Mouse (Mus musculus) spleen, postnatal 10 days (tissue): ENCODE results near the gene Ankrd13b.
"Not testable (repeated sequence)": the region's sequence is repeated elsewhere in the genome, so short reads cannot be mapped to it uniquely, and the experiment has no call there.

ENCODE experiments used
- DNase-seq, 2 experiments: peaks; one replicate each; pipeline ENCODE4 v3.0.0; 2021 to 2022; ENCODE audit warnings: low spot score in 2 of 2

The Ankrd13b gene

GRCm38 (mm10) chr11:77489591-77490235 is at the start of gene Ankrd13b:
Gene Ankrd13b (minus strand): TSS chr11:77489678.
- DNase-seq, result peak; percentile 37 to 65

DNA sequence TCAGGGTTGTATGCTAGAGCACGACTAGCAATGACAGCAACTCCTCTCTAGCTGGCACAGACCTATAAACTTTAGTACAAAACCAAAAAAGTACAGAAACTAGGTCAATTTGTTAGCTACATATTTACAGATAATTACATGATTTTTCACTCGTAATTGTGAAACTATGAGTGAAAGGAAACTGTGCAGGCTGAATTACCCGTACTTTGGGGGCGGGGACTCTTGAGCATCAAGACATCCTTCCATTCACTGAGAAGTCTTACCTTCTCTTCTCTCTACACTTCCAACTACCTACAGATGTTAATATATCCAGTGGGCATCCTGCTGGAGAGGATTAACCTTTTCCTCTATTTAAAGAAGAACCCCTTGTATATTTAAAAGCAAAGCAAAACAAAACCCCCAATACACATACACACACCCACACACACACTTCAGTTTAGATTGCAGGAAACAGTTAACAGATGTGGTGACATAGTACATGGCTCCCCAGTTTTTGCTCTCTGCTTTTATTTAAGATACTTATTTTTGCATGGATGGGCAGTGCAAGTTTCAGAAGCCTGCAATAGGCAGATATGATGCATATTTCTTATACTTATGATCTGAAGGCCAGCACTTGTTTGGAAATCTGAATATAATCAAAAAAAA is 42.8 kb upstream of the Ankrd13b start:
- DNase-seq, result no peak

GRCm38 (mm10) chr11:77530862-77531261 is 41.4 kb upstream of the Ankrd13b start:
- no peak for DNase-seq

- DNase-seq, result no peak
These were observed 40.2 kb upstream of the Ankrd13b start for GRCm38 (mm10) chr11:77529644-77530043.

GRCm38 (mm10) chr11:77528420-77528819 is 38.9 kb upstream of the Ankrd13b start:
- DNase-seq, result not testable (repeated sequence)

- no peak for DNase-seq
These were observed 36.5 kb upstream of the Ankrd13b start for GRCm38 (mm10) chr11:77525804-77526486.

DNA sequence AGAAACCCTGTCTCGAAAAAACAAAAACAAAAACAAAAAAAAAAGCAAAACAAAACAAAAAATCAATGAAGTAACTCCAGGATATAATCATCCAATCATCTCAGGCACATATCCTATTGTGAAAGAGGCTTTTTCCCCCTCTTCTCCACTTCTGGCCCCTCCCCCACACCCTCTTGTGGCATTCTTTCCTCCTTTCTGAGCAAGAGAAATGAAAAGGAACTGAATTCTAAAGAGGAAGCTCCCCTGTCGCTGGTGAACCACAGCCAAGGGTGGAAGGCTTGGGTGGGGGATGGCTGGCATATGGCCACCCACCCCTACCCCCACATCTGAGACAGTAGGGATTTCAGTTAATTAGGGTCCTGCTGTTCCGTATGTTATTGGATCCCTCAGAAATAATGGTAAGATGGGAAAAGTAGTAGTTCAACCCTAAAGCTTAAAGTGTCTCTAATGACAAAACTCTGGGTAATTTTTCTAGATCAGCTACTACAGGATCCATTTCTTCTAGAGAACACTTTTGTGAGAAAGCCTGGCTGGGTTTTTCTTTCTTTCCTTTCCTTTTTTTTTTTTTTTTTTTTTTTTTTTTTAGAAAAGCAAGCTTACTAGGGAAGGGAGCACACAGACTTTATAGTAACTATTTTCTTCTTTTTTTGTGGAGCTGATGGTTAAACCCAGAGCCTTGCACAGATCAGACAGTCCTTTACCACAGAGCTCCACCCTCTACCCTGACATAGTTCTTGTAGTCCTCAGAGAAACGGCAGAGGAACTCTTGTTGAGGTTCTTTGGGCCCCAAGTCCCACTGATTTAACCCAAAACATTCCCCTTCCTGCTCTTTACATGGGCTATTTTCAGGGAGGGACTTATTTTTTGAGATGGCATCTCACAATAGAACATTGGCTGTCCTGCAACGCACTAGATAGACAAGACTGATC is 31.4 kb upstream of the Ankrd13b start:
- DNase-seq, result peak; percentile 9 to 50

DNA sequence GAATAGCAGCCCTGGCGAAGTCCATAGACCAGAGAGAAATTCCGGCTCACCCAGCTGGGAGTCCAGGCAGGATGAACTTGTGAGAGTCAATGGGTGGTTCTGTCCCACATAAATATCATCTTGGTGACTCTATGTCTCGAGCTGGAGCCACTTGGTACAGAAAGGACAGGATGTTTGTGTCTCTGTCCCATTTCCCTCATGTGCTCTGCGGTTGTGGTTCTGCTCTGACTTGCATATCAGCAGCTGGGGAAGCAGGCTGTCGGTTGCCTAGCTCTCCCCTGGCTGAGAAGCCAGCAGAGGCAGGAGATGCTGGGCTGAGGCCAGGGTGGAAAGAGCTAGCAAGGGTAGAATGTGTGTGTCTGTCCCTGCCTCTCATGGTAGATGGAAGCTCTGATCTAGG is 29.6 kb upstream of the Ankrd13b start, which contains the start of gene Gm10392:
TSS of gene Gm10392 (minus strand) at position 156 of the 400 bp plus-strand sequence.
- peak; percentile 31 to 65 for DNase-seq

DNA sequence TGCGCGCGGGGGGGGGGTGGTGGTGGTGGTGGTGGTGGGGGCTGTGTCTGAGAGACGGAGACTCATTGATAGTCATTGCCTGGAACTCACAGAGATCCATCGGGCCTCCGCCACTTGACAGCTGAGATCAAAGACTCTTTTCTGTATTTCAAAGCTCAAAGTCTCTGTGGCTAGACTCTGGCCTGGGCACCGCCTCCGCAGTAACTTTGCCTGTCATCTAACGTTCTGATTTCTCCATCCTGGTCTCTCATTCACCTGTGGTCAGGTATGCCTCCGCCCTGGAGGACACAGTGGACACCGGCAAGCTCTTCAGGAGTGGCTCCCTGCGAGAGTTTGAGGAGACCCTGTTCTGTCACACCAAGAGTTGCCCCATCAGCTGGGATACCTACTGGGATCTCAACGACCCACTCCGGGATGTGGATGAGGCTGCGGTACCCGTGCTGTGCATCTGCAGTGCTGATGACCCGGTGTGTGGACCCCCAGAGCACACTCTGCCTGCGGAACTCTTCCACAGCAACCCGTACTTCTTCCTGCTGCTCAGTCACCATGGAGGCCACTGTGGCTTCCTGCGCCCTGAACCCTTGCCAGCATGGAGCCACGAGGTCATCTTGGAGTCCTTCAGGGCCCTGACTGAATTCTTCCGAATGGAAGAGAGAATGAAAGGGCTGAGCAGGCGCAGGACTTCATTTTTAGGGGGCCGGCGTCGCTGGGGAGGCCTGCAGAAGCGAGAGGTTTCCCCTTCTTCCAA is 28.7 kb upstream of the Ankrd13b start:
- peak; percentile 10 to 28 for DNase-seq

GRCm38 (mm10) chr11:77516553-77517425 is 27.3 kb upstream of the Ankrd13b start:
- DNase-seq, result no peak

DNA sequence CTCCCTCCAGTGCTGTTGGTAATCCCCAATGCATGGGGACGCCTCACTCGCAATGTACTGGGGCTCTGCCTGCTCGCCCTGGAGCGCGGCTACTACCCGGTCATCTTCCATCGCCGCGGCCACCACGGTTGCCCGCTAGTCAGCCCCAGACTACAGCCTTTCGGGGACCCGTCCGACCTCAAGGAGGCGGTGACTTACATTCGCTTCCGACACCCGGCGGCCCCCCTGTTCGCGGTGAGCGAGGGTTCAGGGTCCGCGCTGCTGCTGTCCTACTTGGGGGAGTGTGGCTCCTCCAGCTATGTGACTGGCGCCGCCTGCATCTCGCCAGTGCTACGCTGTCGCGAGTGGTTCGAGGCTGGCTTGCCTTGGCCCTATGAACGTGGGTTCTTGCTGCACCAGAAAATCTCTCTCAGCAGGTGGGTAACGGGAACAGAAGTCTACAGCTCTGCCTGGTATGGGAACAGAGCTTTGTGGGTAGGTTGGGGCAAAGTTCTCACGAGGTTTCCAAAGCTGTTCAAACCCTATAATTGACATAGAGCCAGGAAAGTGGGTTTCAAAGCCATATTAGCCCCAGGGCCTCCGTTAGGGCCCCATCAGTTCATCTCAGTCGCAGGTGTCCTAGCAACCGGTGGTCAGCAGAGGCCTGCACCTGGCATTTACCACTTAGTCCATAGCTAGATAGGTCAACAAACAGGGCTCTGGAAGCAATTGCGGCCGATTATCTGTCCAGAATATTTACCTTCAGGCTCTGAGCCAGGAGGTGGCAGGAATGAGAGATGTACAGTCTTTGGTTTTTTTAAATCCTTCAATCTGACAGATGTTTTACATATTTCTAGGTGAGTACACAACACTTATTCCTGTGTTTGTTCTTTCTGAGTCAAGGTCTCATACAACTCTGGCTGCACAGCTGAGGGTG is 26.4 kb upstream of the Ankrd13b start, which contains the start of gene Trp53i13:
TSS of gene Trp53i13 (minus strand) at position 344 of the 916 bp plus-strand sequence.
- peak in 1 of 2 experiments; percentile 52 for DNase-seq

DNA sequence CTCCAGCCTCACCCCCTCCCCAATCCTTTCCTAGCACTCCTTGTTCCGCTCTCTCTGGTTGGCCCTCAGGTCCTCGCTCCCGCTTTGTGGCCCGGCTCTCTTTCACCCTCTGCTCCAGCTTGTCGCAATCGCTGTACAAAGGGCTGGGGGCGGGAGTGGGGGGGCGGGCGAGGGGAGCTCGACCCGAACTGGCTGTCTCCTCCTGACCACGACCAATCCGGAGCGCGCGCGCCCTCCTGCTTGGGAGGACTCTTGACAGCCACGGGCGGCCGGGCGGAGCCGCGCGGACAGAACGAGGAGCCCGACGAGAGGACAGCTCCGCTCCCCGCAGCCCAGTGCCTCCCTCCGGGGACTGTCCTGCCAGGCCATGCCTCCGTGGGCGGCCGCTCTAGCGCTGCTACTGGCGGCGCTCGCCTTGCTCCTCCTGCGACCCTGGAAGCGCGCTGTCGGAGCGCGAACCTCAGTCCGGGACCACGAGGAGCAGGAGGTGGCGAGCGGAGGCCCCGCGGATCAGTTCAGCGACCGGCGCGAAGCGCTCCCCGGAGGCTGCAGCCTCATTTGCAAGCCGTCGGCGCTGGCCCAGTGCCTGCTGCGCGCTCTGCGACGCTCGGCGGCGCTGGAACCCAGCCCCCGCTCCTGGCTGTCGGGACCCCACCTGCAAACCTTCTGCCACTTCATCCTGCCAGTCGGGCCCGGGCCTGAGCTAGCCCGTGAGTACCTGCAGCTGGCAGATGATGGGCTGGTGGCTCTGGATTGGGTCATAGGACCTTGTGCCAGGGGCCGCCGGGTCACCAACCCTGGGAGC is 25.6 kb upstream of the Ankrd13b start, which contains the start of gene Abhd15:
TSS of gene Abhd15 (plus strand) at position 290 of the 805 bp plus-strand sequence.
- peak; percentile 73 for DNase-seq

DNA sequence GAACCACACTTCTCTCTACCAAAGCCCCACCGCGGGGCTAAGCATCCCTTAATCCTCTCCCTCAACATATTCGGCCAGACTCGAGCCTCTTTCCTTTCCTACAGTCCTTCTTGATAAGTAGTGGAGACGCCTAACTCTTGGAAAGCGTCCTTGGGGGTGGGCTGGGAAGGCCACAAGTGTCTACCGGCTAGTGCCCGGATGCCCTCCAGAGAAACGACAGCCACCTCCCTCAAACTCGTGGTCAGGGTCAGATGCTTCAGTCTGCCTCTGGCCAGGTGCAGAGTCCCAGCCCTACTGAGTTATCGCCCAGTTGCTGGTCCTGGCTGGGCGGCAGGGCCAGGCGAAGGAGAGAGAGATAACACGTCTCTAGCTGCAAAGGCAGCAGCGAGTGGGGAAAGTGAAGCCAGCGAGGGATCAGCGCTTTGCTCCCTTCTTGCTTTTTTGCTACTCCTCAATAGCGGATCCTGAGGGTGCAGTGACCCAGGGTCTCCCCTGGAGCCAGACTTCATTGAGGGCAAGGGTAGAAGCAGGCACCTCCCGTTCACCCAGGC is 24.9 kb upstream of the Ankrd13b start:
- peak; percentile 59 to 60 for DNase-seq

DNA sequence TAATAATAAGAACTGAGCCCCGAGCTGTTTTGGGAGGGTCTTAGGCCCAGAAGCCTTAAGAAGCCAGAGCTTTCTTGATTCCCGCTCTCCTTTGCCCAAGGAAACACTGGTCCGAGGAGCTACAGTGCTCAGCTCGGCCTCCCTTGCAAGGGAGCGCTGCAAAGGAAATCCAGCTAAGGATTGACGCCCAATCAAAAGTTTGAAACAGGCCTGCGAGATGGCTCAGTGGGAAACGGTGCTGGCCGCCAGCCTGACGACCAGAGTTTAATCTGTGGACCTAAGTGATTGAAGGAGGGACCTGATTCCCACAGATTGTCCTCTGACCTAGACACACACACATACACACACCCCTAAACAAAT is 24.3 kb upstream of the Ankrd13b start:
- peak in 1 of 2 experiments; percentile 26 for DNase-seq

GRCm38 (mm10) chr11:77512891-77513810 is 23.7 kb upstream of the Ankrd13b start:
- DNase-seq, result peak; percentile 76 to 88

DNA sequence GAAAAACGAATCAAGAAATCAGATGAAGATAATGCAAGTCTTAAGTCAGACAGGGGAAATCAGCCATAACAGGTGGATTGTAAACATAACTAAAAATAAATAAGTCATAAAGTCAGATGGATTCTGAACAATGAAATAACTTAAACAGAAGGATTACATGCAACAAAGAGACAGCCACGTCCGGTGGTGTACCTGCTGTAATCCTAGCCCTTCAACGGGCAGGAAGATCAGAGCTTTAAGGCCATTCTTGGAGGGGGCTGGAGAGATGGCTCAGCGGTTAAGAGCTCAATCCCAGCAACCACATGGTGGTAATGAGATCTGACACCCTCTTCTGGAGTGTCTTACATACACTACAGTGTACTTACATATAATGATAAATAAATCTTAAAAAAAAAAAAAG is 21.9 kb upstream of the Ankrd13b start:
- DNase-seq, result no peak
